19 mouse cellular contexts compared by ENCODE assay signal in genomic region chr1:34157702-34158101, GRCm38 (mm10).
"Had no signal": no experiment of that assay in that cellular context is flagged by ENCODE, and none has a peak within 500 bp of the region (broad histone marks: within the 10 kb centered on the region; RNA-seq: fewer than 3 reads in every experiment).

No protein-coding gene starts in this region.

- H3K27me3 ChIP-seq: midbrain, embryonic 12.5 days; neural tube, embryonic 13.5 days; neural tube, embryonic 15.5 days had no signal

- H3K9ac ChIP-seq: lung, embryonic 14.5 days; midbrain, embryonic 12.5 days; neural tube, embryonic 13.5 days; neural tube, embryonic 15.5 days had no signal

- H3K9me3 ChIP-seq: midbrain, embryonic 10.5 days; midbrain, embryonic 12.5 days; neural tube, embryonic 13.5 days; neural tube, embryonic 15.5 days had no signal

- ATAC-seq: midbrain, embryonic 16.5 days had no signal

- H3K4me2 ChIP-seq: lung, embryonic 14.5 days; midbrain, embryonic 12.5 days; neural tube, embryonic 13.5 days; neural tube, embryonic 15.5 days had no signal

- H3K36me3 ChIP-seq: midbrain, embryonic 12.5 days had no signal

- H3K4me3 ChIP-seq: midbrain, embryonic 10.5 days; midbrain, embryonic 12.5 days; myocyte; neural tube, embryonic 13.5 days; neural tube, embryonic 15.5 days had no signal

- H3K27ac ChIP-seq: midbrain, embryonic 10.5 days; midbrain, embryonic 12.5 days; neural tube, embryonic 13.5 days; neural tube, embryonic 15.5 days had no signal

- DNase-seq: lung, adult 18-20 months; lung, embryonic 14.5 days; lung, postnatal 10 days; lung, postnatal 4 days; midbrain, embryonic 14.5 days; retina, postnatal 1 day; right cerebral cortex, adult 18-20 months; right cerebral cortex, postnatal 25 days; right cerebral cortex, postnatal 4 days; spleen, adult 18-20 months; thymus, adult 18-20 months; thymus, postnatal 14 days; thymus, postnatal 4 days had no signal
